ENCODE assay signal across 8 mouse cellular contexts in genomic region chr1:85895391-85895837, GRCm38 (mm10). TPM values are rescaled to one million over a fixed set of nuclear protein-coding genes. Genes with fewer than 3 reads are reported as not detected.
DNase-seq lines count a peak whose midpoint lies in the region; ATAC-seq and TF ChIP-seq lines count a peak whose summit lies in the region.

No protein-coding gene starts in this region.

- peak overlapping the region; percentile 88 for H3K4me2 ChIP-seq in lung, embryonic 14.5 days
- H3K4me2 ChIP-seq in neural tube, embryonic 13.5 days: peak overlapping the region; percentile 91

- TF ChIP-seq EP300 in ES-Bruce4 (IDR thresholded peaks at IDR 0.05; ENCODE audit: insufficient read depth, low read depth, low read length): no peak

- H3K27me3 ChIP-seq in ES-Bruce4 (ENCODE audit: control insufficient read depth, insufficient read depth, low read length, poor library complexity, severe bottlenecking): no peaks in the 10 kb centered on the region
- no peaks in the 10 kb centered on the region for H3K27me3 ChIP-seq in forebrain, embryonic 10.5 days (ENCODE audit: poor library complexity, severe bottlenecking)
- no peaks in the 10 kb centered on the region for H3K27me3 ChIP-seq in lung, embryonic 14.5 days (ENCODE audit: insufficient read depth, low read length)
- no peaks in the 10 kb centered on the region for H3K27me3 ChIP-seq in neural tube, embryonic 13.5 days
- H3K27me3 ChIP-seq in thymus, adult 2 months (ENCODE audit: control insufficient read depth, insufficient read depth, low read length): no peaks in the 10 kb centered on the region

- peak; percentile 77 for ATAC-seq in lung, embryonic 14.5 days (ENCODE audit: insufficient read depth)
- ATAC-seq in neural tube, embryonic 13.5 days (ENCODE audit: low read depth): peak; percentile 28; the same call in 1 of the 2 replicates

- H3K27ac ChIP-seq in ES-Bruce4 (ENCODE audit: insufficient read depth, low read length): no peak overlapping the region
- peak overlapping the region; percentile 27 for H3K27ac ChIP-seq in brown adipose tissue, adult 24 weeks (replicated peaks; ENCODE audit: low read depth, low read length)
- peak overlapping the region; percentile 95 for H3K27ac ChIP-seq in forebrain, embryonic 10.5 days
- H3K27ac ChIP-seq in lung, embryonic 14.5 days (ENCODE audit: low read depth): peak overlapping the region; percentile 88
- peak overlapping the region; percentile 90 for H3K27ac ChIP-seq in neural tube, embryonic 13.5 days (replicated peaks)
- H3K27ac ChIP-seq in thymus, adult 2 months (ENCODE audit: control insufficient read depth, insufficient read depth, low read length): peak overlapping the region; percentile 55; the same call in 1 of the 2 replicates

- H3K9ac ChIP-seq in ES-Bruce4 (ENCODE audit: low read depth, poor library complexity, severe bottlenecking): peak overlapping the region; percentile 81
- peak overlapping the region; percentile 76 for H3K9ac ChIP-seq in lung, embryonic 14.5 days
- peak overlapping the region; percentile 86 for H3K9ac ChIP-seq in neural tube, embryonic 13.5 days

- H3K4me3 ChIP-seq in ES-Bruce4 (ENCODE audit: low read depth, low read length): peak overlapping the region; percentile 89
- peak overlapping the region; percentile 86 for H3K4me3 ChIP-seq in brown adipose tissue, adult 24 weeks (ENCODE audit: insufficient read depth, low read depth, low read length)
- H3K4me3 ChIP-seq in forebrain, embryonic 10.5 days: peak overlapping the region; percentile 90
- H3K4me3 ChIP-seq in lung, embryonic 14.5 days (ENCODE audit: low read depth, low read length): peak overlapping the region; percentile 81
- peak overlapping the region; percentile 81 for H3K4me3 ChIP-seq in neural tube, embryonic 13.5 days
- peak overlapping the region; percentile 88 for H3K4me3 ChIP-seq in thymus, adult 2 months (ENCODE audit: control insufficient read depth, insufficient read depth, low read length)

- peak; percentile 60 for DNase-seq in forebrain, embryonic 10.5 days (ENCODE audit: extremely low spot score, low spot score)
- DNase-seq in heart, postnatal 10 days: peak; percentile 72 to 74
- peak; percentile 78 for DNase-seq in kidney, postnatal 14 days
- DNase-seq in lung, embryonic 14.5 days: peak; percentile 84
- peak; percentile 67 for DNase-seq in thymus, adult 2 months

- intact Hi-C loops in heart, postnatal 10 days (cut with DNase I): loop anchor here (2.0 kb wide), 1 partner anchor 43 kb away; no protein-coding TSS in a partner anchor

- WGBS in forebrain, embryonic 10.5 days: 5% methylated on average over 15 of the region's 15 CpGs
- WGBS in lung, embryonic 14.5 days: 2% methylated on average over 15 of the region's 15 CpGs
- WGBS in neural tube, embryonic 13.5 days: 4% methylated on average over 15 of the region's 15 CpGs
- 1% methylated on average over 15 of the region's 15 CpGs for WGBS in thymus, adult 2 months

- no peaks in the 10 kb centered on the region for H3K9me3 ChIP-seq in ES-Bruce4 (replicated peaks; ENCODE audit: control insufficient read depth, insufficient read depth, low read length, poor library complexity, severe bottlenecking)
- peaks cover 5% of the 10 kb centered on the region; the same call in 1 of the 2 replicates for H3K9me3 ChIP-seq in forebrain, embryonic 10.5 days
- H3K9me3 ChIP-seq in lung, embryonic 14.5 days (ENCODE audit: low read depth, low read length): no peaks in the 10 kb centered on the region
- no peaks in the 10 kb centered on the region for H3K9me3 ChIP-seq in neural tube, embryonic 13.5 days

- no peaks in the 10 kb centered on the region for H3K36me3 ChIP-seq in ES-Bruce4 (ENCODE audit: control insufficient read depth, insufficient read depth, low read length, poor library complexity, severe bottlenecking)
- 0 out of 2 replicates have a peak, but pooled peaks cover 5% of the 10 kb centered on the region for H3K36me3 ChIP-seq in forebrain, embryonic 10.5 days (replicated peaks)
- no peaks in the 10 kb centered on the region for H3K36me3 ChIP-seq in lung, embryonic 14.5 days (ENCODE audit: insufficient read depth)
- no peaks in the 10 kb centered on the region for H3K36me3 ChIP-seq in neural tube, embryonic 13.5 days
- H3K36me3 ChIP-seq in thymus, adult 2 months (ENCODE audit: control insufficient read depth, insufficient read depth, low read length): no peaks in the 10 kb centered on the region

- H3K4me1 ChIP-seq in ES-Bruce4 (ENCODE audit: control insufficient read depth, insufficient read depth, low read length): no peaks in the 10 kb centered on the region
- peaks cover 23% of the 10 kb centered on the region; the same call in 1 of the 2 replicates for H3K4me1 ChIP-seq in brown adipose tissue, adult 24 weeks (ENCODE audit: control insufficient read depth, insufficient read depth, insufficient read length, low read length)
- peaks cover 62% of the 10 kb centered on the region for H3K4me1 ChIP-seq in forebrain, embryonic 10.5 days
- peaks cover 35% of the 10 kb centered on the region for H3K4me1 ChIP-seq in lung, embryonic 14.5 days (ENCODE audit: insufficient read depth)
- H3K4me1 ChIP-seq in neural tube, embryonic 13.5 days (replicated peaks): peaks cover 59% of the 10 kb centered on the region
- peaks cover 22% of the 10 kb centered on the region for H3K4me1 ChIP-seq in thymus, adult 2 months (replicated peaks; ENCODE audit: control insufficient read depth, insufficient read depth, low read length)

- no peak for TF ChIP-seq POLR2A in ES-Bruce4 (IDR thresholded peaks at IDR 0.05; ENCODE audit: insufficient read depth, low read length)
- TF ChIP-seq POLR2A in thymus, adult 2 months (IDR thresholded peaks at IDR 0.05; ENCODE audit: control insufficient read depth, extremely low read depth, insufficient read depth, low read length, poor library complexity): no peak

- TF ChIP-seq CTCF in ES-Bruce4 (IDR thresholded peaks at IDR 0.05; ENCODE audit: low read depth, low read length): peak; percentile 59
- TF ChIP-seq CTCF in lung, embryonic 14.5 days (IDR thresholded peaks at IDR 0.05; ENCODE audit: low read depth): peak; percentile 51
- peak; percentile 37; the same call in 1 of the 2 replicates for TF ChIP-seq CTCF in thymus, adult 2 months (IDR thresholded peaks at IDR 0.05; ENCODE audit: borderline replicate concordance, control insufficient read depth, extremely low read depth, insufficient read depth, low read length, poor library complexity)

RNA-seq across cellular contexts. Expression of gene Itm2c, which starts 1.3 kb away (rescaled TPM):
- 51.2 and 57.5 TPM in 2 replicates for polyA plus RNA-seq in ES-Bruce4 (2011; ENCODE audit: insufficient read depth, insufficient read length, low read depth, missing spikeins)
- 25.8 and 34.7 TPM in 2 replicates for polyA plus RNA-seq in brown adipose tissue, adult 24 weeks (2012; ENCODE audit: insufficient read depth, insufficient read length, missing spikeins)
- 126 and 132 TPM in 2 replicates for polyA plus RNA-seq in forebrain, embryonic 10.5 days (2016; fragmentation: Nextera tagmentation; extraction: Ambion mirVana)
- 100 to 1,000 TPM in 1 of 2 experiments, 10 to 100 TPM in 1; 96.4 to 109 TPM for total RNA-seq in heart, postnatal 10 days (2021)
- polyA plus RNA-seq in lung, embryonic 14.5 days (2014; fragmentation: Nextera tagmentation; extraction: Ambion mirVana): 99.5 and 107 TPM in 2 replicates
- polyA plus RNA-seq in neural tube, embryonic 13.5 days (2015; fragmentation: Nextera tagmentation; extraction: Ambion mirVana): 148 and 155 TPM in 2 replicates
- polyA plus RNA-seq in thymus, adult 2 months (2012; rRNA removed): 186 and 232 TPM in 2 replicates

RNA-seq across cellular contexts. Expression of gene 4933407L21Rik, which starts 32.9 kb away (rescaled TPM):
- not detected in 2 replicates for polyA plus RNA-seq in ES-Bruce4 (2011; ENCODE audit: insufficient read depth, insufficient read length, low read depth, missing spikeins)
- not detected in 2 replicates for polyA plus RNA-seq in brown adipose tissue, adult 24 weeks (2012; ENCODE audit: insufficient read depth, insufficient read length, missing spikeins)
- 0.30 and 0.87 TPM in 2 replicates for polyA plus RNA-seq in forebrain, embryonic 10.5 days (2016; fragmentation: Nextera tagmentation; extraction: Ambion mirVana)
- under 1 TPM in 1 of 2 experiments, not detected in 1; 0.17 TPM for total RNA-seq in heart, postnatal 10 days (2021)
- not detected in 2 replicates for polyA plus RNA-seq in lung, embryonic 14.5 days (2014; fragmentation: Nextera tagmentation; extraction: Ambion mirVana)
- 2.7 and 3.5 TPM in 2 replicates for polyA plus RNA-seq in neural tube, embryonic 13.5 days (2015; fragmentation: Nextera tagmentation; extraction: Ambion mirVana)
- 1.5 and 2.2 TPM in 2 replicates for polyA plus RNA-seq in thymus, adult 2 months (2012; rRNA removed)
